Mouse (Mus musculus) intestine, embryonic 15.5 days (tissue): ENCODE measurements around the gene Sptbn1. TPM values are rescaled to one million over a fixed set of nuclear protein-coding genes. Genes with fewer than 3 reads are reported as not detected.
A peak's percentile ranks its signal among the peaks of the same experiment; 100 is the strongest.
"Not testable (repeated sequence)": the region's sequence is repeated elsewhere in the genome, so short reads cannot be mapped to it uniquely, and the experiment has no call there.

Experiments
- ATAC-seq: fragments of 200-750 bp; cut with Nextera tagmentation; 2 replicates; pipeline ENCODE4 v1.8.0; 2017; ENCODE audit warnings: moderate TSS enrichment, moderate library complexity
- H3K27ac ChIP-seq: fragments of 300-500 bp; sonication (generic); 2 replicates; pipeline ENCODE4 v1.5.1; 2015; ENCODE audit warnings: mild to moderate bottlenecking, inconsistent platforms
- H3K27me3 ChIP-seq: fragments of 300-500 bp; sonication (generic); replicated peaks from 2 replicates; pipeline ENCODE4 v1.6.1; 2015; ENCODE audit warnings: inconsistent platforms
- H3K36me3 ChIP-seq: fragments of 300-500 bp; sonication (generic); 2 replicates; pipeline ENCODE4 v1.6.1; 2015; ENCODE audit warnings: inconsistent platforms
- H3K4me1 ChIP-seq: fragments of 300-500 bp; sonication (generic); replicated peaks from 2 replicates; pipeline ENCODE4 v1.6.1; 2015; ENCODE audit warnings: inconsistent platforms
- H3K4me2 ChIP-seq: fragments of 300-500 bp; sonication (generic); replicated peaks from 2 replicates; pipeline ENCODE4 v1.6.1; 2015; ENCODE audit warnings: mild to moderate bottlenecking, inconsistent platforms
- H3K4me3 ChIP-seq: fragments of 300-500 bp; sonication (generic); replicated peaks from 2 replicates; pipeline ENCODE4 v1.5.1; 2015; ENCODE audit warnings: inconsistent platforms
- H3K9ac ChIP-seq: fragments of 300-500 bp; sonication (generic); 2 replicates; pipeline ENCODE4 v1.6.1; 2015; ENCODE audit warnings: inconsistent platforms
- H3K9me3 ChIP-seq: fragments of 300-500 bp; sonication (generic); 2 replicates; pipeline ENCODE4 v1.6.1; 2016; ENCODE audit warnings: inconsistent platforms
- WGBS: fragments of 180-500 bp; shearing (Covaris S2); methylation state at CpG from one replicate; pipeline ENCODE4 v1.1.7; 2015; 5-methylcytosine and 5-hydroxymethylcytosine counted together
- polyA plus RNA-seq: library from polyadenylated mRNA; unstranded; fragments of >200 nt; fragmentation: Nextera tagmentation; extraction: Ambion mirVana; gene quantifications from 2 replicates; pipeline ENCODE4 v1.2.1, GENCODE M21; 2015

Sptbn1 gene
- polyA plus RNA-seq, 1 experiment from 2014 or later: 117 TPM

DNA sequence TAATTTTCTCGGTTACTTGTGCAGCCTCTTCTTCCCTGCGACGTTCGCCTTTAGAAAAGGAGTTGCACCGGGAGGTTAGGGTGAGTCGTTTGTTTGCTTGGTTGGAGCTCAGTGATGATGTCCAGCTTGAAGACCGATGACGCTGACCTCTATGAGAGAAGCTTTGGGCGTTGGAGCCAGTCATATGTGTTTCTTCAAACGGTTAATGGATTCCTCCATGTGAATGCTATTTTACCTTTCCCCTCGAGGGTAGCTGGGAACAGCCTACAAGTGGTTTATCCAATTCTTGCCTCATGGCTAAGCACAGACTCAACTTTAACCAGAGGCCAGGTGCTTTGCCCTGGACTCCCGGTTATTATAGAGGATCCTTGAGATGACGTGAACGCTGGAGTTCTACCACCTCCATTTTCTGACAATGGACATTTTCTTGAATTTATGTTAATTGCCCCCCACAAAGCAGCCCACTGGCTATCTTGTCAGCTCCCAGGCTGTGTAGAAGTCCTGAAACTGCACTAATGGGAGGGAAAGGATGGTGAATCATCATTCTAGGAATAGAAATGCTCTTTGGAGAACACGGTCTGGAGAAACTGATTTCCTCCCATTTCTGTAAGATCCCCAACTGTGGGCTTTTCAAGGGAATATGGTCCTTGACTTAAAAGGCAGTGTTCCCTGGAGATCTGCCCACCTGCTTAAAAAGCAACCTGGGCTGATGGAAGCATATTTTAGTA lies 837 bp upstream of the Sptbn1 start:
- peak overlapping the region; percentile 91 for H3K4me3 ChIP-seq
- 4% methylated on average over 15 of the region's 15 CpGs for WGBS
- peak overlapping the region; percentile 87 for H3K4me2 ChIP-seq
- ATAC-seq: peak; percentile 41
- peak overlapping the region; percentile 55; the same call in 1 of the 2 replicates for H3K27ac ChIP-seq
- H3K4me1 ChIP-seq: 0 out of 2 replicates have a peak, but pooled peaks cover 13% of the 10 kb centered on the region
- peak overlapping the region; percentile 68 for H3K9ac ChIP-seq
- H3K9me3 ChIP-seq: no peaks in the 10 kb centered on the region
- H3K36me3 ChIP-seq: no peaks in the 10 kb centered on the region
- H3K27me3 ChIP-seq: peaks cover 9% of the 10 kb centered on the region

GRCm38 (mm10) chr11:30267036-30267891 lies 711 bp downstream of the Sptbn1 start:
- WGBS: 0% methylated on average over 65 of the region's 69 CpGs
- H3K36me3 ChIP-seq: no peaks in the 10 kb centered on the region
- H3K27ac ChIP-seq: peak overlapping the region; percentile 93
- ATAC-seq: peak; percentile 77
- H3K9me3 ChIP-seq: no peaks in the 10 kb centered on the region
- H3K9ac ChIP-seq: peak overlapping the region; percentile 87
- 0 out of 2 replicates have a peak, but pooled peaks cover 13% of the 10 kb centered on the region for H3K4me1 ChIP-seq
- H3K27me3 ChIP-seq: peaks cover 9% of the 10 kb centered on the region
- peak overlapping the region; percentile 91 for H3K4me3 ChIP-seq
- H3K4me2 ChIP-seq: peak overlapping the region; percentile 87

DNA sequence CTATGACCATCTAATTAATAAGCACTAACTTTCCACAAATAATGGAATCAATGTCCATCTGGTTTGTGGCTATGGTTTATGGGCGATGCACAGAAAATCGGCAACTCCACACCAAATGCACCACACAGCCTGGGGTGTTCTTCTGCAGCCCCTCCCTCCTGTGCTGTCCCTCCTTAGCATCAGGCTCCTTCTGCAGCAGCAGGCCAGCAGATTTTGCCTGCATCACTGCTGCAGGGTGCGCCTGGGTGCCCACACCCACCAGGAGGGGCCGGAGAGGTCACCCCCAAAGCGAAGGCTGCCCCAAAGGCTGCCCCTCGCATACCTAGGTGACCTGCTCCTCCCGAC lies 1.3 kb downstream of the Sptbn1 start:
- Histone ChIP-seq H3K4me2 (peak overlapping the region; percentile 87), H3K36me3 (no peaks in the 10 kb centered on the region), H3K9me3 (no peaks in the 10 kb centered on the region), H3K9ac (peak overlapping the region; percentile 87), H3K27me3 (peaks cover 9% of the 10 kb centered on the region), H3K4me1 (0 out of 2 replicates have a peak, but pooled peaks cover 13% of the 10 kb centered on the region), H3K4me3 (peak overlapping the region; percentile 91), H3K27ac (peak overlapping the region; percentile 93)
- no peak for ATAC-seq
- WGBS: 6% methylated on average over 7 of the region's 7 CpGs

DNA sequence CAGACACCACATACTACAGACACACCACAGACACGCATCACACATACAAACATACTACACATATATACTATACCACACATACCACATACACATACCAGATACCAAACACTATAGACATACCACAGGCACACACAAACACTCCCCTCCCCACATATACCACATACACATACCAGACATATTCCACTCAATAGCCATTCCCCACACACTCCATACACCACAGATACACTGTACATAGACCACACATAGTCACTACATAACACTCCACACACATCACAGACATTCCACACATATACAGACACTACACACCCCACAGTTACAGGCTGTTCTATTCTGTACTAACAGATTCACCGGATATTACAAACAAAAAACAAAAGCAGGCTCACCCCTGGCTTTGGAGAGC lies 2.3 kb downstream of the Sptbn1 start:
- peak overlapping the region; percentile 51 for H3K4me2 ChIP-seq
- no peak overlapping the region for H3K9ac ChIP-seq
- no peaks in the 10 kb centered on the region for H3K9me3 ChIP-seq
- 0 out of 2 replicates have a peak, but pooled peaks cover 13% of the 10 kb centered on the region for H3K4me1 ChIP-seq
- ATAC-seq: no peak
- 71% methylated on average over 2 of the region's 2 CpGs for WGBS
- peak overlapping the region; percentile 18 for H3K4me3 ChIP-seq
- H3K36me3 ChIP-seq: no peaks in the 10 kb centered on the region
- H3K27me3 ChIP-seq: peaks cover 9% of the 10 kb centered on the region
- no peak overlapping the region for H3K27ac ChIP-seq

- Histone ChIP-seq H3K27ac (no peak overlapping the region), H3K4me2 (no peak overlapping the region), H3K36me3 (no peaks in the 10 kb centered on the region), H3K4me1 (0 out of 2 replicates have a peak, but pooled peaks cover 11% of the 10 kb centered on the region), H3K9ac (no peak overlapping the region), H3K4me3 (no peak overlapping the region), H3K27me3 (peaks cover 9% of the 10 kb centered on the region), H3K9me3 (no peaks in the 10 kb centered on the region)
- WGBS: 53% methylated on average over 2 of the region's 2 CpGs
- ATAC-seq: no peak
These were observed 4.3 kb downstream of the Sptbn1 start for GRCm38 (mm10) chr11:30263627-30264026.

DNA sequence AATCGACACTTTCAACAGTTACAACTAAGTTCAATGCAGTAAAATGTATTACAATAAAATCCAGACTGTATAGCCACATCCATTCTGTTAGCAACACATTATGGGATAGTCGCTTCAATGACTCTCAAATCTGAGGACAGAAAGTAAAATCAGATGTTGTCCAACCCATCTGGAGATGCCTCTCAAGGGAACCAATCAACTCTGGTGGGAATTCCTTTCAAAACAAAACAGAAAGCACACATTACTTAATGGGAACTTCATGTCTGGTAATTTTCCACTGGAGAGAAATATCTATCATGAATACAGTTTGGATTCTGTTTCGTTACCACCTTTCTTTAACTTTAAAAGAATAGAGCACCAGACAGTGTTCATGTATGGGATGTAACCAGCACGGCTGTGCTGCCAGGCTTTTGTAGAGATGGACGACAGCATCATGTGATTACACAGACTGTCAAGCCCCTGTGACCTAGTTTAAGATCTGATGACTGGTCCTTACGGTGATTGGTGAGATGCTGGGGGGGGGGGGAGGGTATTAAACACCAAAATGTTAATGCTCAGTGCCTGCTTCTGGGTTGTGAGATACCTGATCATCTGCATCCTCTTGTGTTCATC lies 9.1 kb downstream of the Sptbn1 start:
- WGBS: 82% methylated on average over 6 of the region's 6 CpGs
- H3K9me3 ChIP-seq: no peaks in the 10 kb centered on the region
- H3K4me2 ChIP-seq: no peak overlapping the region
- H3K4me3 ChIP-seq: no peak overlapping the region
- no peak overlapping the region for H3K27ac ChIP-seq
- no peaks in the 10 kb centered on the region for H3K36me3 ChIP-seq
- peaks cover 8% of the 10 kb centered on the region; the same call in 1 of the 2 replicates for H3K4me1 ChIP-seq
- H3K27me3 ChIP-seq: no peaks in the 10 kb centered on the region
- H3K9ac ChIP-seq: no peak overlapping the region
- ATAC-seq: no peak

GRCm38 (mm10) chr11:30257812-30258211 lies 10.2 kb downstream of the Sptbn1 start:
- Histone ChIP-seq H3K27ac (no peak overlapping the region; the same call in 1 of the 2 replicates), H3K4me3 (no peak overlapping the region), H3K27me3 (no peaks in the 10 kb centered on the region), H3K9me3 (no peaks in the 10 kb centered on the region), H3K36me3 (no peaks in the 10 kb centered on the region), H3K9ac (no peak overlapping the region), H3K4me1 (peaks cover 8% of the 10 kb centered on the region; the same call in 1 of the 2 replicates), H3K4me2 (no peak overlapping the region)
- no peak for ATAC-seq
- WGBS: 33% methylated on average over 1 of the region's 1 CpGs

GRCm38 (mm10) chr11:30257085-30257484 lies 10.9 kb downstream of the Sptbn1 start:
- Histone ChIP-seq H3K36me3 (no peaks in the 10 kb centered on the region), H3K27me3 (no peaks in the 10 kb centered on the region), H3K9me3 (no peaks in the 10 kb centered on the region), H3K4me2 (no peak overlapping the region), H3K27ac (no peak overlapping the region), H3K4me1 (peaks cover 8% of the 10 kb centered on the region; the same call in 1 of the 2 replicates), H3K4me3 (no peak overlapping the region), H3K9ac (no peak overlapping the region)
- no peak for ATAC-seq

DNA sequence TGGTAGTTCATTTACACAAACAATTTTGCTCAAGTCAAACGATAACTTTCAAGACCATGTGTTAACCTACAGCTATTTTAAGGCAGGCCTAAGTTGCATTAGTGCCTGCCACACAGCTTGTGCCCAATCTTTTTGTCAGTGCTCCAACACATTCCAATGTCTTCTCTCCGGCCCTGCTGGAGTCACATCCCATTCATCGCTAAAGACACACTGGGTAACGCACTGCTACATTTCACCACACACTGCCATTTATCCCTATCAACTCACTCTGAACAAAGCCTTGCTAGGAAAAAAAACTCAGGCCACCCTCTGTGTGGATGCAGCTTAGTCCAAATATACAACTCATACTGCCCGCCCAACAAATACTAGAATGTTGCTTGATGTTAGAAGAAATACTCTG lies 11.5 kb downstream of the Sptbn1 start:
- Histone ChIP-seq H3K4me3 (no peak overlapping the region), H3K4me1 (peaks cover 8% of the 10 kb centered on the region; the same call in 1 of the 2 replicates), H3K27me3 (no peaks in the 10 kb centered on the region), H3K36me3 (no peaks in the 10 kb centered on the region), H3K27ac (no peak overlapping the region), H3K4me2 (no peak overlapping the region), H3K9me3 (no peaks in the 10 kb centered on the region), H3K9ac (no peak overlapping the region)
- ATAC-seq: no peak
- 81% methylated on average over 5 of the region's 5 CpGs for WGBS

- WGBS: 95% methylated on average over 3 of the region's 3 CpGs
- H3K4me1 ChIP-seq, H3K36me3 ChIP-seq, H3K27ac ChIP-seq, H3K4me2 ChIP-seq, H3K4me3 ChIP-seq, H3K9me3 ChIP-seq, H3K27me3 ChIP-seq, ATAC-seq, H3K9ac ChIP-seq: not testable (repeated sequence)
These were observed 12.8 kb downstream of the Sptbn1 start for GRCm38 (mm10) chr11:30255211-30255610.

DNA sequence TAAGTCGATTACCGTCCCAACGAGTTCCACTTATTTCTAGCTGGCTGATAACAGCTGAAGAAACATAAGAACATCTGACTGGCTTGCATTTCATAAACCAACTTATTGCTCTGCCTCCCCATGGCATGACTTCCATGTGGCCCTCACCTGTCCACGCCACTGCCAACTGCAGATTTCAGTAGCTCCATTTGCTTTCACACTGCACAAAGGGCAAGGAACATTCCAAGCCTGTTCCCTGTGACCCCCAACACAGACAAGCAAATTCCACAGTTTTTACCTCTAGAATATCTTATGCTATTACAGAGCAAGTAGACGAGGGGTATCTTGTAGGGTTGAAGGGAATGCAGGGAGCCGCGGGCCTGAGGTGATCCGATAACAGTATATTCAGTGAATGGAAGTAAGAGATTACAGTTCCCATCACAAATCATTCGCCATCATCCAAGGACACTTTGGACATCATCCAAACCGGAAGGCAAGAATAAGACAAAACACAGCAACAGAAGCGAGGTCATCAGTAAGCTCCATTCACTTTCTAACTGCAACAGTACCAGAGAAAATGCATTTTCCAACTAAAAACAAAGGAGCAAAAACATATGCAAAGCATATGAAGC lies 16.6 kb downstream of the Sptbn1 start:
- Histone ChIP-seq H3K27ac (no peak overlapping the region), H3K9ac (no peak overlapping the region)
- 78% methylated on average over 11 of the region's 11 CpGs for WGBS

More for the DNA sequence above, 16.6 kb downstream of the Sptbn1 start:
- Histone ChIP-seq H3K4me2 (no peak overlapping the region), H3K4me3 (no peak overlapping the region), H3K36me3 (no peaks in the 10 kb centered on the region), H3K9me3 (no peaks in the 10 kb centered on the region), H3K27me3 (no peaks in the 10 kb centered on the region), H3K4me1 (no peaks in the 10 kb centered on the region)
- no peak for ATAC-seq
